Mouse (Mus musculus) layer of hippocampus, postnatal 25 days (tissue): ENCODE measurements around the gene Gpr6. TPM values are rescaled to one million over a fixed set of nuclear protein-coding genes. Genes with fewer than 3 reads are reported as not detected.

Experiments used
- total RNA-seq, 2 experiments: library from RNA; stranded (reverse); gene quantifications; 2 replicates each; pipeline ENCODE4 v1.2.3; 2021

Gpr6 gene
- total RNA-seq, 2 experiments from 2014 or later: 1.4 to 1.6 TPM

Other genes starting within 250 kb of the Gpr6 start
- gene Cdc40, start 189.0 kb downstream of the Gpr6 start, total RNA-seq: 10 to 100 TPM; 48.4 to 66.4 TPM
- gene Wasf1, start 188.8 kb downstream of the Gpr6 start, total RNA-seq: 100 to 1,000 TPM; 394 to 449 TPM
- gene Fig4, start 231.0 kb upstream of the Gpr6 start, total RNA-seq: 10 to 100 TPM; 34.2 to 35.5 TPM
- under 1 TPM; 0.17 to 0.23 TPM for gene Ak9, start 231.7 kb upstream of the Gpr6 start, total RNA-seq